Comparison of ENCODE assay signal across 8 mouse cellular contexts in the genomic region with DNA sequence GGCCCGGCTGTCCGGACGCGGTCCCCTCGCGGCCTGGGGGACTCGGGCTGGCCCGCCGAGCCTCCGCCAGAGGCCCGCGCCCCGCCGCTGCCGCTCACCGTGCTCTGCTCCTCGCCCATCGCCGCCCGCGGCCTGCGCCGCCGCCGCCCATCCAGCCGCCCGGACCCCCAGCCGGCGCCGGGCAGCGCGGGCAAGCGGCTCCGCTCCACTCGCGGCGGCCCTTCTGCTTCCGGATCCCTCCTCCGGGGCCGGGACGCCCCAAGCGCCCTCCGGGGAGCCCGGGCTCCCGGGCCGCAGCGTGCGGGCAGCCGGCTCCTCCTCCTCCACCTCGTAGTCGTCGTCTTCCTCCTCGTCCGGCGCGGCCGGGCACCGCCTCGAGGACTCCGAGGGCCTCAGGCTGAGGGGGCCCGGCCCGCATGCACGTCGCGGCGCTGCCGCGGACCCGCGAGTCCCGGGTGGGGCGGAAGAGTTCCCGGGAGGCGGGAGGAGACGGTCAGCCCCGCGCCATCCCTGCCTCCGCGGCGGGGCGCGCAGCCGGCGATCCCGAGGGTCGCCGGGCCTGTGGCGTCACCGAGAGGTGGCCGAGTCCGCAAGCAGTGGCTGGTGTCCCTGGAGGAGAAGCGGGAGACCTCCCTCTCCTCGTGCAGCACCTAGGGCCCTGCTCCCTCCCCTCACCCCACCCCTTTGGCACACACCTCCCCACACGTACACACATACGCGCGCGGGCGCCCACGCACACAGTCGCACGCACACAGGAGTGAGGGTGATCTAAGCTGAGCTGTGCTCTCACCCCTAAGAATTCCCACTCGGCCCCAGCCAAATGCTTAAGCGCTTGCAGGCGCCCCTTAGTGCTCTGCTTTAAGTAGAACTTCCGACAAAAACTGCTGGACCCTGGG. TPM values are rescaled to one million over a fixed set of nuclear protein-coding genes. Genes with fewer than 3 reads are reported as not detected.
DNase-seq lines count a peak whose midpoint lies in the region; ATAC-seq and TF ChIP-seq lines count a peak whose summit lies in the region.

A gene (minus strand): TSS at position 119 of the 896 bp plus-strand sequence.

- peak within 1 kb of the TSS; percentile 87 for H3K4me3 ChIP-seq in lung, embryonic 14.5 days (ENCODE audit: low read depth, low read length)

- peak within 1 kb of the TSS; percentile 93 for H3K9ac ChIP-seq in lung, embryonic 14.5 days

- peak; percentile 89 for DNase-seq in Muller cell, postnatal 12 days (ENCODE audit: inconsistent ontology term)
- peak; percentile 77 for DNase-seq in cerebellum, adult 8-10 months
- DNase-seq in frontal cortex, adult 2 months (ENCODE audit: extremely low spot score in 1 of 2, low spot score in 1 of 2), result peak; percentile 63 to 83
- DNase-seq in layer of hippocampus, postnatal 10 days (ENCODE audit: low spot score in 2 of 2), result peak; percentile 60 to 74
- DNase-seq in lung, embryonic 14.5 days, result peak; percentile 83
- DNase-seq in urinary bladder, adult 18-20 months (ENCODE audit: low spot score in 2 of 2), result peak; percentile 37 to 73

- H3K27me3 ChIP-seq in lung, embryonic 14.5 days (ENCODE audit: insufficient read depth, low read length), result no peaks in the 10 kb centered on the region

- no peak; the same call in 1 of the 2 replicates for TF ChIP-seq CTCF in lung, embryonic 14.5 days (IDR thresholded peaks at IDR 0.05; ENCODE audit: low read depth)

- 0 out of 2 replicates have a peak, but pooled peaks cover 3% of the 10 kb centered on the region for H3K4me1 ChIP-seq in lung, embryonic 14.5 days (ENCODE audit: insufficient read depth)

- ATAC-seq in hematopoietic stem cell, adult 5-6 weeks (replicated peaks in 1 of 2; ENCODE audit: insufficient read depth in 1 of 2, low FRiP score in 2 of 2, low TSS enrichment in 1 of 2, low read depth in 1 of 2, poor library complexity in 2 of 2, severe bottlenecking in 2 of 2), result peak; percentile 54
- peak; percentile 91 for ATAC-seq in lung, embryonic 14.5 days (ENCODE audit: insufficient read depth)
- 0 out of 2 replicates have a peak, but pooled peaks have one; percentile 19 for ATAC-seq in neutrophil, adult 5-6 weeks (ENCODE audit: extremely low read depth, insufficient number of reproducible peaks, low FRiP score, poor library complexity, severe bottlenecking)

- under 1% methylated on average over 93 of the region's 106 CpGs for WGBS in lung, embryonic 14.5 days

- H3K27ac ChIP-seq in lung, embryonic 14.5 days (ENCODE audit: low read depth), result peak within 1 kb of the TSS; percentile 84

- H3K4me2 ChIP-seq in lung, embryonic 14.5 days, result peak within 1 kb of the TSS; percentile 71

- H3K36me3 ChIP-seq in lung, embryonic 14.5 days (ENCODE audit: insufficient read depth), result 0 out of 2 replicates have a peak, but pooled peaks cover 4% of the 10 kb centered on the region

- no peaks in the 10 kb centered on the region for H3K9me3 ChIP-seq in lung, embryonic 14.5 days (ENCODE audit: low read depth, low read length)

RNA-seq across cellular contexts. Expression of the gene that starts here (rescaled TPM):
- 4.8 and 5.7 TPM in 2 replicates for polyA plus RNA-seq in frontal cortex, adult 2 months (2012; rRNA removed)
- total RNA-seq in hematopoietic stem cell, adult 5-6 weeks (2017), result 3.9 and 4.0 TPM in 2 replicates
- 1 to 10 TPM; 8.3 to 8.8 TPM for total RNA-seq in layer of hippocampus, postnatal 10 days (2021)
- 2.4 and 2.8 TPM in 2 replicates for polyA plus RNA-seq in lung, embryonic 14.5 days (2014; fragmentation: Nextera tagmentation; extraction: Ambion mirVana)
- total RNA-seq in neutrophil, adult 5-6 weeks (2017), result 0.12 TPM in 2 replicates

Comparison
In these comparisons a context has a peak if more than half of its experiments do, and no peak if none do; other contexts are left out.
1. Peak in every context shown above with its lines: DNase-seq, ATAC-seq, H3K4me3 ChIP-seq and H3K27ac ChIP-seq.
2. Peak in ATAC-seq in neutrophil, adult 5-6 weeks; RNA of the gene not detected or under 1 TPM.
3. ATAC-seq: peak in every context shown above with its lines; median percentile 91 in lung, embryonic 14.5 days; 54 in hematopoietic stem cell, adult 5-6 weeks; 19 in neutrophil, adult 5-6 weeks.